Mouse (Mus musculus) heart, postnatal 10 days (tissue): ENCODE results near the gene Lsamp. TPM values are rescaled to one million over a fixed set of nuclear protein-coding genes. Genes with fewer than 3 reads are reported as not detected.
A peak's percentile ranks its signal among the peaks of the same experiment; 100 is the strongest.

ENCODE experiments used
- DNase-seq, 2 experiments: peaks; one replicate each; pipeline ENCODE4 v3.0.0; 2021
- intact Hi-C: fragments of 180-260 bp; cut with DNase I; formaldehyde crosslinking; loops from one replicate; pipeline ENCODE4 v1.15.1; 2025
- total RNA-seq, 2 experiments: library from RNA; stranded (reverse); gene quantifications; 2 replicates each; pipeline ENCODE4 v1.2.3; 2021

Gene Lsamp
- total RNA-seq, 2 experiments from 2014 or later, result 1.3 to 1.6 TPM

- intact Hi-C loops, result loop anchor here (1.0 to 10.0 kb wide), 2 partner anchors 329 to 605 kb away; no protein-coding TSS in a partner anchor
- peak in 1 of 2 experiments; percentile 2 for DNase-seq
These were observed 655.6 kb downstream of the Lsamp start for GRCm38 (mm10) chr16:40639621-40640371.

GRCm38 (mm10) chr16:40652800-40653199, 668.6 kb downstream of the Lsamp start:
- intact Hi-C loops, result no loop called here

GRCm38 (mm10) chr16:40653508-40653907, 669.3 kb downstream of the Lsamp start:
- intact Hi-C loops, result no loop called here
- no peak for DNase-seq

More at GRCm38 (mm10) chr16:40652800-40653199, 668.6 kb downstream of the Lsamp start:
- no peak for DNase-seq

- intact Hi-C loops, result no loop called here
- DNase-seq, result no peak
These were observed 672.2 kb downstream of the Lsamp start for GRCm38 (mm10) chr16:40656347-40656746.

GRCm38 (mm10) chr16:40656871-40657270, 672.7 kb downstream of the Lsamp start:
- intact Hi-C loops, result no loop called here
- no peak for DNase-seq

GRCm38 (mm10) chr16:40685531-40685930, 701.4 kb downstream of the Lsamp start:
- intact Hi-C loops, result no loop called here

GRCm38 (mm10) chr16:40692292-40692691, 708.1 kb downstream of the Lsamp start:
- DNase-seq, result no peak
- intact Hi-C loops, result no loop called here

More at GRCm38 (mm10) chr16:40685531-40685930, 701.4 kb downstream of the Lsamp start:
- no peak for DNase-seq

GRCm38 (mm10) chr16:40697253-40697652, 713.1 kb downstream of the Lsamp start:
- DNase-seq, result no peak
- intact Hi-C loops, result no loop called here

GRCm38 (mm10) chr16:40708558-40708957, 724.4 kb downstream of the Lsamp start:
- intact Hi-C loops, result no loop called here
- no peak for DNase-seq

- DNase-seq, result no peak
- intact Hi-C loops, result no loop called here
These were observed 725.4 kb downstream of the Lsamp start for GRCm38 (mm10) chr16:40709574-40709973.

- no peak for DNase-seq
- intact Hi-C loops, result no loop called here
These were observed 725.9 kb downstream of the Lsamp start for GRCm38 (mm10) chr16:40710068-40710467.

GRCm38 (mm10) chr16:40710491-40710890, 726.3 kb downstream of the Lsamp start:
- no peak for DNase-seq
- intact Hi-C loops, result no loop called here

GRCm38 (mm10) chr16:40713725-40714124, 729.6 kb downstream of the Lsamp start:
- DNase-seq, result no peak
- intact Hi-C loops, result no loop called here

- DNase-seq, result peak; percentile 13 to 47
- intact Hi-C loops, result loop anchor here (2.0 kb wide), 1 partner anchor 230 kb away; no protein-coding TSS in a partner anchor
These were observed 754.9 kb downstream of the Lsamp start for GRCm38 (mm10) chr16:40739015-40739414.

- DNase-seq, result no peak
- intact Hi-C loops, result loop anchor here (2.0 kb wide), 1 partner anchor 229 kb away; no protein-coding TSS in a partner anchor
These were observed 755.6 kb downstream of the Lsamp start for GRCm38 (mm10) chr16:40739771-40740170.

- intact Hi-C loops, result no loop called here
- no peak for DNase-seq
These were observed 756.1 kb downstream of the Lsamp start for GRCm38 (mm10) chr16:40740273-40740672.

- intact Hi-C loops, result no loop called here
- peak; percentile 18 to 19 for DNase-seq
These were observed 843.0 kb downstream of the Lsamp start for GRCm38 (mm10) chr16:40827191-40827590.

GRCm38 (mm10) chr16:40831536-40831935, 847.4 kb downstream of the Lsamp start:
- no peak for DNase-seq
- intact Hi-C loops, result no loop called here

GRCm38 (mm10) chr16:40841765-40842164, 857.6 kb downstream of the Lsamp start:
- no peak for DNase-seq
- intact Hi-C loops, result no loop called here

GRCm38 (mm10) chr16:40866733-40867132, 882.6 kb downstream of the Lsamp start:
- DNase-seq, result no peak
- intact Hi-C loops, result no loop called here

GRCm38 (mm10) chr16:40878301-40878700, 894.1 kb downstream of the Lsamp start:
- DNase-seq, result no peak
- intact Hi-C loops, result no loop called here

GRCm38 (mm10) chr16:40881942-40882341, 897.8 kb downstream of the Lsamp start:
- no peak for DNase-seq
- intact Hi-C loops, result no loop called here
